In the genomic region with DNA sequence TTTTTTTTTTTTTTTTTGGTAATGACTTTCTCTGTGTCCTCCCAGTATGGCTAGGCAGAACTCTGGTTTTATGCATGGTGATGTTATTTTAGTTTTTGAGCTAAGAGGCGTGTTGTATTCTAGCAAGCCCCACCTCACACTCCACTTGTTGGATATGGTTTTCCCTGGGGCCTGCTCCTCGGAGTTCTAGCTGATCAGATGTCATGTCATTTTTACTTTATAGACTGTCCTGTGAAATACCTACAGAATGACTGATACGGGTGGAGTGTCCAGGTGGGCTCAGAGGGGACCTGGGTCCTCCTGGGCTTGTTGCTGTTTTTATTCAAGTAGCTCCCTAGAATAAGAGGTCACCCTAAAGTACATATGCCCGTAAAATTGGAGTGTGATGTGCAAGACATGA, we compare ENCODE assay signal across 8 mouse cellular contexts. TPM values are rescaled to one million over a fixed set of nuclear protein-coding genes. Genes with fewer than 3 reads are reported as not detected.
A peak's percentile ranks its signal among the peaks of the same experiment; 100 is the strongest.
DNase-seq lines count a peak whose midpoint lies in the region; ATAC-seq lines count a peak whose summit lies in the region.

No protein-coding gene starts in this region.

- no peaks in the 10 kb centered on the region for H3K36me3 ChIP-seq in erythroblast, embryonic 14.5 days (ENCODE audit: control insufficient read depth)
- no peaks in the 10 kb centered on the region for H3K36me3 ChIP-seq in megakaryocyte, embryonic 14.5 days (replicated peaks; ENCODE audit: low read length)
- no peaks in the 10 kb centered on the region for H3K36me3 ChIP-seq in liver, embryonic 13.5 days
- H3K36me3 ChIP-seq in stomach, embryonic 16.5 days (ENCODE audit: control insufficient read depth, insufficient read depth, low read length): no peaks in the 10 kb centered on the region

- H3K9me3 ChIP-seq in erythroblast, embryonic 14.5 days (ENCODE audit: control insufficient read depth, low read length): no peaks in the 10 kb centered on the region
- no peaks in the 10 kb centered on the region for H3K9me3 ChIP-seq in megakaryocyte, embryonic 14.5 days
- H3K9me3 ChIP-seq in liver, embryonic 13.5 days (replicated peaks): no peaks in the 10 kb centered on the region
- no peaks in the 10 kb centered on the region for H3K9me3 ChIP-seq in stomach, embryonic 16.5 days (replicated peaks; ENCODE audit: control insufficient read depth, low read length)

- no peak for DNase-seq in liver, embryonic 13.5 days
- no peak for DNase-seq in urinary bladder, adult 2 months (ENCODE audit: low spot score)

- peak overlapping the region; percentile 65 for H3K4me2 ChIP-seq in liver, embryonic 13.5 days
- H3K4me2 ChIP-seq in stomach, embryonic 16.5 days (ENCODE audit: low read depth, low read length): peak overlapping the region; percentile 53

- H3K27me3 ChIP-seq in erythroblast, embryonic 14.5 days (ENCODE audit: control insufficient read depth): no peaks in the 10 kb centered on the region
- peaks cover 3% of the 10 kb centered on the region for H3K27me3 ChIP-seq in megakaryocyte, embryonic 14.5 days (replicated peaks)
- no peaks in the 10 kb centered on the region for H3K27me3 ChIP-seq in liver, embryonic 13.5 days
- H3K27me3 ChIP-seq in stomach, embryonic 16.5 days (ENCODE audit: control insufficient read depth, insufficient read depth, low read length): no peaks in the 10 kb centered on the region

- H3K27ac ChIP-seq in liver, embryonic 13.5 days: no peak overlapping the region
- H3K27ac ChIP-seq in stomach, embryonic 16.5 days (ENCODE audit: low read length): peak overlapping the region; percentile 82

- no peak overlapping the region for H3K9ac ChIP-seq in liver, embryonic 13.5 days
- H3K9ac ChIP-seq in stomach, embryonic 16.5 days (ENCODE audit: low read length): peak overlapping the region; percentile 64

- no peak for ATAC-seq in erythroblast, adult 5-6 weeks (replicated peaks; ENCODE audit: low FRiP score, poor library complexity, severe bottlenecking)
- no peak for ATAC-seq in megakaryocyte, adult 5-6 weeks (ENCODE audit: poor library complexity, severe bottlenecking)
- ATAC-seq in liver, embryonic 13.5 days (ENCODE audit: low read depth): no peak
- ATAC-seq in stomach, embryonic 16.5 days (ENCODE audit: insufficient read depth, low FRiP score): no peak
- no peak for ATAC-seq in activated CD4-positive, CD25-positive, alpha-beta regulatory T cell, adult 4 months

- 64% methylated on average over 4 of the region's 4 CpGs for WGBS in liver, embryonic 13.5 days (ENCODE audit: insufficient replicate concordance)
- 61% methylated on average over 4 of the region's 4 CpGs for WGBS in stomach, embryonic 16.5 days

- no peaks in the 10 kb centered on the region; the same call in 1 of the 2 replicates for H3K4me1 ChIP-seq in erythroblast, embryonic 14.5 days (ENCODE audit: control insufficient read depth)
- peaks cover 9% of the 10 kb centered on the region; the same call in 1 of the 2 replicates for H3K4me1 ChIP-seq in megakaryocyte, embryonic 14.5 days
- peaks cover 5% of the 10 kb centered on the region for H3K4me1 ChIP-seq in liver, embryonic 13.5 days (replicated peaks)
- peaks cover 12% of the 10 kb centered on the region for H3K4me1 ChIP-seq in stomach, embryonic 16.5 days (ENCODE audit: control insufficient read depth, insufficient read depth, low read length)

- H3K4me3 ChIP-seq in erythroblast, embryonic 14.5 days (replicated peaks): peak overlapping the region; percentile 39
- H3K4me3 ChIP-seq in megakaryocyte, embryonic 14.5 days (replicated peaks): peak overlapping the region; percentile 89
- H3K4me3 ChIP-seq in liver, embryonic 13.5 days (replicated peaks): peak overlapping the region; percentile 41
- peak overlapping the region; percentile 48 for H3K4me3 ChIP-seq in stomach, embryonic 16.5 days (replicated peaks; ENCODE audit: low read length)

RNA-seq across cellular contexts. Expression of gene Pld1, which starts 46.1 kb away (rescaled TPM):
- polyA plus RNA-seq in erythroblast, embryonic 14.5 days (2012): not detected in 2 replicates
- total RNA-seq in erythroblast, adult 5-6 weeks (2015; ENCODE audit: low replicate concordance): 12.7 and 16.7 TPM in 2 replicates
- total RNA-seq in erythroblast, adult 5-6 weeks (2017; ENCODE audit: low replicate concordance): 2.2 and 3.2 TPM in 2 replicates
- polyA plus RNA-seq in megakaryocyte, embryonic 14.5 days (2012; ENCODE audit: insufficient read depth, low replicate concordance): 0.20 TPM in 1 of 2 replicates, not detected in the other
- total RNA-seq in megakaryocyte, adult 5-6 weeks (2015): 32.6 and 40.2 TPM in 2 replicates
- 13.7 and 17.2 TPM in 2 replicates for total RNA-seq in megakaryocyte, adult 5-6 weeks (2017)
- polyA plus RNA-seq in liver, embryonic 13.5 days (2015; fragmentation: Nextera tagmentation; extraction: Ambion mirVana): 2.6 and 3.3 TPM in 2 replicates
- polyA plus RNA-seq in stomach, embryonic 16.5 days (2015; fragmentation: Nextera tagmentation; extraction: Ambion mirVana): 11.4 TPM in 2 replicates
- under 1 TPM; 0.11 to 0.25 TPM for polyA plus RNA-seq in activated CD4-positive, CD25-positive, alpha-beta regulatory T cell, adult 4 months (2017; shearing (Covaris generic))
- 16.8 and 19.2 TPM in 2 replicates for polyA plus RNA-seq in urinary bladder, adult 2 months (2012; rRNA removed)

Comparison
In these comparisons a context has a peak if more than half of its experiments do, and no peak if none do; other contexts are left out.
1. H3K4me3 ChIP-seq: peak in every context shown above with its lines; median percentile 89 in megakaryocyte, embryonic 14.5 days; 48 in stomach, embryonic 16.5 days; 41 in liver, embryonic 13.5 days; 39 in erythroblast, embryonic 14.5 days.